9 mouse cellular contexts compared by ENCODE assay signal in genomic region chr19:6018142-6019089, GRCm38 (mm10). TPM values are rescaled to one million over a fixed set of nuclear protein-coding genes. Genes with fewer than 3 reads are reported as not detected.
DNase-seq lines count a peak whose midpoint lies in the region; ATAC-seq lines count a peak whose summit lies in the region.
"Had no signal": no experiment of that assay in that cellular context is flagged by ENCODE, and none has a peak within 500 bp of the region (broad histone marks: within the 10 kb centered on the region; RNA-seq: fewer than 3 reads in every experiment).

No protein-coding gene starts in this region.

- no peak overlapping the region for H3K4me2 ChIP-seq in midbrain, embryonic 14.5 days (ENCODE audit: low read length)
- no peak overlapping the region for H3K4me2 ChIP-seq in midbrain, embryonic 15.5 days
- H3K4me2 ChIP-seq in liver, embryonic 13.5 days, result peak overlapping the region; percentile 52
- H3K4me2 ChIP-seq: heart, embryonic 15.5 days had no signal

- H3K27me3 ChIP-seq in midbrain, embryonic 14.5 days (ENCODE audit: control insufficient read depth, insufficient read depth, low read length), result peaks cover 7% of the 10 kb centered on the region; the same call in 1 of the 2 replicates
- H3K27me3 ChIP-seq in midbrain, embryonic 15.5 days (replicated peaks), result peaks cover 21% of the 10 kb centered on the region
- H3K27me3 ChIP-seq in liver, embryonic 13.5 days, result no peaks in the 10 kb centered on the region

- no peak overlapping the region for H3K9ac ChIP-seq in midbrain, embryonic 14.5 days (replicated peaks; ENCODE audit: low read length)
- H3K9ac ChIP-seq in midbrain, embryonic 15.5 days, result no peak overlapping the region
- peak overlapping the region; percentile 44; the same call in 1 of the 2 replicates for H3K9ac ChIP-seq in liver, embryonic 13.5 days
- H3K9ac ChIP-seq: heart, embryonic 15.5 days had no signal

- ATAC-seq in midbrain, embryonic 14.5 days (ENCODE audit: low FRiP score, low TSS enrichment), result no peak
- no peak for ATAC-seq in midbrain, embryonic 15.5 days (replicated peaks)
- peak; percentile 37; the same call in 1 of the 2 replicates for ATAC-seq in liver, embryonic 13.5 days (ENCODE audit: low read depth)

- no peaks in the 10 kb centered on the region for H3K4me1 ChIP-seq in midbrain, embryonic 14.5 days (ENCODE audit: control insufficient read depth, insufficient read depth, low read length)
- H3K4me1 ChIP-seq in midbrain, embryonic 15.5 days, result peaks cover 14% of the 10 kb centered on the region
- peaks cover 63% of the 10 kb centered on the region for H3K4me1 ChIP-seq in liver, embryonic 13.5 days (replicated peaks)

- no peak overlapping the region for H3K27ac ChIP-seq in midbrain, embryonic 14.5 days (replicated peaks; ENCODE audit: low read depth, low read length)
- H3K27ac ChIP-seq in midbrain, embryonic 15.5 days, result no peak overlapping the region
- peak overlapping the region; percentile 75 for H3K27ac ChIP-seq in liver, embryonic 13.5 days
- H3K27ac ChIP-seq: heart, embryonic 15.5 days had no signal

- no peaks in the 10 kb centered on the region for H3K9me3 ChIP-seq in midbrain, embryonic 14.5 days (ENCODE audit: control insufficient read depth, low read length)
- no peaks in the 10 kb centered on the region for H3K9me3 ChIP-seq in midbrain, embryonic 15.5 days
- no peaks in the 10 kb centered on the region for H3K9me3 ChIP-seq in liver, embryonic 13.5 days (replicated peaks)
- H3K9me3 ChIP-seq: heart, embryonic 15.5 days had no signal

- WGBS in midbrain, embryonic 14.5 days, result 32% methylated on average over 15 of the region's 15 CpGs
- WGBS in midbrain, embryonic 15.5 days, result 29% methylated on average over 15 of the region's 15 CpGs
- 18% methylated on average over 15 of the region's 15 CpGs for WGBS in liver, embryonic 13.5 days (ENCODE audit: insufficient replicate concordance)

- no peaks in the 10 kb centered on the region for H3K36me3 ChIP-seq in midbrain, embryonic 14.5 days (ENCODE audit: control insufficient read depth, insufficient read depth, low read length)
- H3K36me3 ChIP-seq in midbrain, embryonic 15.5 days (replicated peaks), result no peaks in the 10 kb centered on the region
- H3K36me3 ChIP-seq in liver, embryonic 13.5 days, result peaks cover 8% of the 10 kb centered on the region
- H3K36me3 ChIP-seq: heart, embryonic 15.5 days had no signal

- H3K4me3 ChIP-seq in midbrain, embryonic 14.5 days (replicated peaks; ENCODE audit: low read depth, low read length), result no peak overlapping the region
- no peak overlapping the region for H3K4me3 ChIP-seq in midbrain, embryonic 15.5 days
- H3K4me3 ChIP-seq in liver, embryonic 13.5 days (replicated peaks), result peak overlapping the region; percentile 39
- H3K4me3 ChIP-seq: heart, embryonic 15.5 days had no signal

- peak; percentile 86 for DNase-seq in midbrain, embryonic 14.5 days
- DNase-seq in cerebellum, adult 11-12 months, result peak; percentile 79
- DNase-seq in frontal cortex, postnatal 14 days (ENCODE audit: low spot score in 2 of 2), result peak; percentile 64 to 81
- DNase-seq in kidney, postnatal 10 days, result peak; percentile 94
- peak; percentile 82 for DNase-seq in liver, embryonic 13.5 days
- peak; percentile 56 for DNase-seq in retina, adult 2 months (ENCODE audit: low read depth, low spot score)
- DNase-seq in thymus, postnatal 25 days, result peak; percentile 88

RNA-seq across cellular contexts. Expression of gene Capn1, which starts 2.7 kb away (rescaled TPM):
- polyA plus RNA-seq in midbrain, embryonic 14.5 days (2014; fragmentation: Nextera tagmentation; extraction: Ambion mirVana), result 2.4 and 2.6 TPM in 2 replicates
- 2.9 and 3.3 TPM in 2 replicates for polyA plus RNA-seq in midbrain, embryonic 15.5 days (2015; fragmentation: Nextera tagmentation; extraction: Ambion mirVana)
- 21.9 and 26.3 TPM in 2 replicates for polyA plus RNA-seq in liver, embryonic 13.5 days (2015; fragmentation: Nextera tagmentation; extraction: Ambion mirVana)

RNA-seq across cellular contexts. Expression of gene Syvn1, which starts 28.0 kb away (rescaled TPM):
- polyA plus RNA-seq in midbrain, embryonic 14.5 days (2014; fragmentation: Nextera tagmentation; extraction: Ambion mirVana), result 28.8 and 33.6 TPM in 2 replicates
- 36.8 and 39.3 TPM in 2 replicates for polyA plus RNA-seq in midbrain, embryonic 15.5 days (2015; fragmentation: Nextera tagmentation; extraction: Ambion mirVana)
- 11.6 and 13.9 TPM in 2 replicates for polyA plus RNA-seq in liver, embryonic 13.5 days (2015; fragmentation: Nextera tagmentation; extraction: Ambion mirVana)

RNA-seq across cellular contexts. Expression of gene Slc22a20, which starts 32.5 kb away (rescaled TPM):
- not detected in 2 replicates for polyA plus RNA-seq in midbrain, embryonic 14.5 days (2014; fragmentation: Nextera tagmentation; extraction: Ambion mirVana)
- polyA plus RNA-seq in midbrain, embryonic 15.5 days (2015; fragmentation: Nextera tagmentation; extraction: Ambion mirVana), result not detected in 2 replicates
- not detected in 2 replicates for polyA plus RNA-seq in liver, embryonic 13.5 days (2015; fragmentation: Nextera tagmentation; extraction: Ambion mirVana)
- polyA plus RNA-seq: heart, embryonic 15.5 days had no signal

RNA-seq across cellular contexts. Expression of gene Mrpl49, which starts 39.2 kb away (rescaled TPM):
- 72.9 and 73.0 TPM in 2 replicates for polyA plus RNA-seq in midbrain, embryonic 14.5 days (2014; fragmentation: Nextera tagmentation; extraction: Ambion mirVana)
- polyA plus RNA-seq in midbrain, embryonic 15.5 days (2015; fragmentation: Nextera tagmentation; extraction: Ambion mirVana), result 62.5 and 65.1 TPM in 2 replicates
- 50.2 and 59.4 TPM in 2 replicates for polyA plus RNA-seq in liver, embryonic 13.5 days (2015; fragmentation: Nextera tagmentation; extraction: Ambion mirVana)

RNA-seq across cellular contexts. Expression of gene Fau, which starts 39.2 kb away (rescaled TPM):
- 602 and 698 TPM in 2 replicates for polyA plus RNA-seq in midbrain, embryonic 14.5 days (2014; fragmentation: Nextera tagmentation; extraction: Ambion mirVana)
- polyA plus RNA-seq in midbrain, embryonic 15.5 days (2015; fragmentation: Nextera tagmentation; extraction: Ambion mirVana), result 459 and 483 TPM in 2 replicates
- 639 and 696 TPM in 2 replicates for polyA plus RNA-seq in liver, embryonic 13.5 days (2015; fragmentation: Nextera tagmentation; extraction: Ambion mirVana)
